Mouse (Mus musculus): ENCODE results near the gene 4930442H23Rik. TPM values are rescaled to one million over a fixed set of nuclear protein-coding genes. Genes with fewer than 3 reads are reported as not detected.
"Not testable (repeated sequence)": the region's sequence is repeated elsewhere in the genome, so short reads cannot be mapped to it uniquely, and the experiment has no call there.

Gene 4930442H23Rik
- polyA plus RNA-seq (2016; fragmentation: Nextera tagmentation; extraction: Ambion mirVana), result not detected in 2 replicates

DNA sequence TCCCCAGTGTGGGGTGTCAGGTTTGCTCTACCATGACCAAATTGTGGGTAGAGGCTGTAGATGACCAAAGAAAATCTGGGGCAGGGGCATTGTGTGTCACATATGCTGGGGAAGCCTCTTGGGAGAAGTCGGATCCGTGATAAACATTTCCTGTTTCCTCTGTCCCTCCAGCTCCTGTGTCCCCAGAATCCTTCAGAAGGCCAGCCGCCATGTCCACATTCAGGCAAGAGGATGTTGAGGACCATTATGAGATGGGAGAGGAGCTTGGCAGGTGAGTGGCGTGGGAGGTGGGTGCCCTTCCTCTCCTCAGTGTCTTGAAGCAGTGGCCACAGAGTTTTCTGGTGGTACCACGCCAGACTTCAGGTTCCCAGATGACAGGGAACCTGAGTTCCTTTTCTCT, at the start of gene 4930442H23Rik:
Gene 4930442H23Rik, minus strand, starts transcription at position 45 of the 400 bp plus-strand sequence.
- no peak for ATAC-seq (ENCODE audit: low FRiP score, low read depth)
- H3K36me3 ChIP-seq, result peaks cover 74% of the 10 kb centered on the region
- peaks cover 21% of the 10 kb centered on the region for H3K4me1 ChIP-seq
- no peaks in the 10 kb centered on the region for H3K27me3 ChIP-seq (replicated peaks)
- WGBS, result 82% methylated on average over 5 of the region's 5 CpGs
- H3K9me3 ChIP-seq, result no peaks in the 10 kb centered on the region
- H3K27ac ChIP-seq, result 0 out of 2 replicates have a peak within 1 kb of the TSS, but pooled peaks have one; percentile 28
- peak within 1 kb of the TSS; percentile 66 for H3K9ac ChIP-seq
- H3K4me3 ChIP-seq, result peak within 1 kb of the TSS; percentile 57
- H3K4me2 ChIP-seq (replicated peaks), result peak within 1 kb of the TSS; percentile 69

DNA sequence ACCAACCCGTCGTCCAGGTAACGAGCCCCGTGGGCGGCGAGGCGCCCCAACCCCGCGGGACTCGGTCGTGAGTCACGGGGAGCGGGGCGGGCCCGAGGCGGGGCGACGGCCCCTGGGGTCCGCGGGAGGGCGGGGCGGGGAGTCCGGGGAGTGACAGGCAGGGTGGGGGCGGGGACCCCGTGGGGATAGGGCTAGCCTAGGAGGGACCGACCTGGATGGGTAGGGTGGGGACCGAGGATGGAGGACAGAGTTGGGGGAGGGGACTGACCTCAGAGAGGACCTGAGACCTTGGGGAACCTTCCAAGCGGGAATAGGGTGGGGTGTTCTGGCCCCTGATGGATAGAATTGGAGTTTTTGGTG, 49.6 kb upstream of the 4930442H23Rik start:
- WGBS, result under 1% methylated on average over 28 of the region's 28 CpGs
- Histone ChIP-seq H3K27ac (no peak overlapping the region), H3K27me3 (replicated peaks) (peaks cover 20% of the 10 kb centered on the region; the same call in 1 of the 2 replicates), H3K36me3 (no peaks in the 10 kb centered on the region), H3K9me3 (no peaks in the 10 kb centered on the region), H3K4me3 (peak overlapping the region; percentile 79), H3K4me2 (replicated peaks) (peak overlapping the region; percentile 86), H3K4me1 (peaks cover 28% of the 10 kb centered on the region), H3K9ac (peak overlapping the region; percentile 84)
- ATAC-seq (ENCODE audit: low FRiP score, low read depth), result peak; percentile 53

DNA sequence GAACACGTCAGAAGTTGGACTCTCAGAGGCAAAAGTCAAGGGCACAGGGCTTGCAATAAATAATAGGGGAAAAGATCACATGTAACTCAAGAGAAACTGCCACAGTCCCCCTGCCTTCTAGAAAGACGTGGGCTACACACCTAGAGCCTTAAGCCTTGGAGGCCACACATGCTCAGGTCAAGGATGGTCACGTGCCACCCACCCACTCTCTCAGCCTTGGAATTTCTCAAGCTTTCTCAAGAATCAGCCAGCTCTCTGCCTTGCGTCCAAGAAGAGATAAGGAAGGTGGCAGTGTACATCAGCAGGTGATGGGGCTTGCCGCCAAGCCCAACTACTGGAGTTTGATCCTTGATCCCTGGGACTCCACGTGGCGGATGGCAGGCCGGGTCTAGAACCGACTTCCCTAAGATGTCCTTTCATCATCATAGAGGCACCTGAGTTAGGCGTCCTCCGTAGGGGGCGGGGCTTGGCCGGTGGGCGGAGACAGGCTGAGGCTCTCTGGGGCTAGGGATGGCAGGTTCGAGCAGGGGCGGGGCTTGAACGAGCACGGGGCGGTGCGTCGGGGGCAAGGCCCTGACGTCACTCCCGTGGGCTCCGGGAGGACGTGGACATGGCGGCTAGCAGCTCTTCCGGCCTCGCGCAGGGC, 49.1 kb upstream of the 4930442H23Rik start, which contains the start of gene Zfr2:
Gene Zfr2, plus strand, starts transcription at position 576 of the 646 bp plus-strand sequence.
- ATAC-seq (ENCODE audit: low FRiP score, low read depth), result peak; percentile 65
- Histone ChIP-seq H3K4me2 (replicated peaks) (peak within 1 kb of the TSS; percentile 86), H3K9ac (peak within 1 kb of the TSS; percentile 84), H3K9me3 (no peaks in the 10 kb centered on the region), H3K4me1 (peaks cover 30% of the 10 kb centered on the region), H3K36me3 (no peaks in the 10 kb centered on the region), H3K27ac (no peak within 1 kb of the TSS), H3K27me3 (replicated peaks) (peaks cover 15% of the 10 kb centered on the region; the same call in 1 of the 2 replicates), H3K4me3 (peak within 1 kb of the TSS; percentile 79)
- 9% methylated on average over 29 of the region's 29 CpGs for WGBS

DNA sequence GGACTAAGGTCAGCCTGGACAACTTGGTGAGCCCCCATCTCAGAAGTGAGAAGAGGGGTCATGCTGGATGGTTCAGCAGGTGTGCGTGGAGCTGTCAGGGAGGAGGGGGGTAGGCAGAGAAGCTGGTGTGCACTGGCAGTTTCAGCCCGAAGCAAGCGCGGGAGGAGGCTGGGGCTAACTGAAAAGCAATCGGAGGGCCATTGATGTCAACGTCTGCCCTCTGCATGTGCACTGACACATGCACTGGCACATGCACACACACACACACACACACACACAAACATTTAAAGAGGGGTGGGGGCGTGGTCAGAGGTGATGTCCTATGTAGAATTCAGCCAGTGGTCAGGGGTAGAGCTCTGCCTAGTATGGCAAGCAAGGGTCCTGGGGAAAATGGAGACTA, 47.8 kb upstream of the 4930442H23Rik start:
- Histone ChIP-seq H3K4me2 (replicated peaks) (peak overlapping the region; percentile 66), H3K27me3 (replicated peaks) (peaks cover 12% of the 10 kb centered on the region; the same call in 1 of the 2 replicates), H3K9ac (no peak overlapping the region), H3K9me3 (no peaks in the 10 kb centered on the region), H3K36me3 (no peaks in the 10 kb centered on the region), H3K4me3 (no peak overlapping the region), H3K4me1 (peaks cover 30% of the 10 kb centered on the region), H3K27ac (no peak overlapping the region)
- ATAC-seq (ENCODE audit: low FRiP score, low read depth), result no peak
- WGBS, result 50% methylated on average over 7 of the region's 7 CpGs

DNA sequence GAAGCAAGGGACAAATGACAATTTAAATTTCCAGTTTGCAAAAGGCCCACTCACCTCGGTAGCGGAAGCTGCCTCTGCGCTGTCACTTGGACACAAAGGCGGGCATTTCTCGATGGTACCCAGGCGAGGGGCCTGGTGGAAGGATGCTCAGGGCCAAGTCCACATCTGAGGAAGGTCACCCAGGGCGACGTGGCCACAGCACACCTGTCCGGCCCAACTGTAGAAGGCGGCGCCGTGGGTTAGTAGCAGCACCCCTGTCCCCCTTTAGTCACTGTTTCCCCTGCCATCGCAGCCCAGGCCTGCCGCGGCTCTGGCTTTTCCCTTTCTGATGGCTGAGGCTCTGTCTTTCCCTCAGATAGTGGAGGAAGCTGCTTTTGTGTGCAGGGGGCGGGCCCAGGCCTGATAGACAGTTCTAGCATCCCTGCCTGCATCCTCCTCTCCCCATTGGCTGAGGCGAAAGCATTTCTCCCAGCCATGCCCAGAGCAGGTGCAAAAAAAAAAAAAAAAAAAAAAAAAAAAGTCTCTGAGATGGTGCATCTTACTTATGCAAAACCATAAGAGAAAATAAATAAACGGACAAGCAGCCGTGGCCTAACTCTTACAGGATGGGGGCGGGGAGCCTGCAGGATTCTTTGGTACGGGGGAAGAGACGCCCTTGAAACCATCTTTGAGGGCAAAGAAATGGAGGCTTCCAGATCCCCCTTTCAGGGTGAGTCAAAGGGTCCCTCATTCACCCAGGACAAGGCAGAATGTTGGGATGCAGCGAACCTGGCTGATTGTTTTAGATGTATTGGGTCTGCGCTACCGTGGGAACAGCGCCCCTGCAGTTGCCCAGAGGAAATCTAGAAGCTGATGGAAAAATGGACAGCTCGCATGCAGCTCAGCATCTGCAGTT, 47.0 kb upstream of the 4930442H23Rik start, which contains the start of gene Atcay:
Gene Atcay, minus strand, starts transcription at position 396 of the 895 bp plus-strand sequence.
- Histone ChIP-seq H3K4me1 (peaks cover 30% of the 10 kb centered on the region), H3K27ac (peak within 1 kb of the TSS; percentile 28; the same call in 1 of the 2 replicates), H3K9me3 (no peaks in the 10 kb centered on the region), H3K4me3 (peak within 1 kb of the TSS; percentile 55), H3K9ac (peak within 1 kb of the TSS; percentile 75), H3K4me2 (replicated peaks) (peak within 1 kb of the TSS; percentile 66), H3K36me3 (no peaks in the 10 kb centered on the region), H3K27me3 (replicated peaks) (peaks cover 10% of the 10 kb centered on the region; the same call in 1 of the 2 replicates)
- ATAC-seq (ENCODE audit: low FRiP score, low read depth), result peak; percentile 87
- 6% methylated on average over 27 of the region's 27 CpGs for WGBS

DNA sequence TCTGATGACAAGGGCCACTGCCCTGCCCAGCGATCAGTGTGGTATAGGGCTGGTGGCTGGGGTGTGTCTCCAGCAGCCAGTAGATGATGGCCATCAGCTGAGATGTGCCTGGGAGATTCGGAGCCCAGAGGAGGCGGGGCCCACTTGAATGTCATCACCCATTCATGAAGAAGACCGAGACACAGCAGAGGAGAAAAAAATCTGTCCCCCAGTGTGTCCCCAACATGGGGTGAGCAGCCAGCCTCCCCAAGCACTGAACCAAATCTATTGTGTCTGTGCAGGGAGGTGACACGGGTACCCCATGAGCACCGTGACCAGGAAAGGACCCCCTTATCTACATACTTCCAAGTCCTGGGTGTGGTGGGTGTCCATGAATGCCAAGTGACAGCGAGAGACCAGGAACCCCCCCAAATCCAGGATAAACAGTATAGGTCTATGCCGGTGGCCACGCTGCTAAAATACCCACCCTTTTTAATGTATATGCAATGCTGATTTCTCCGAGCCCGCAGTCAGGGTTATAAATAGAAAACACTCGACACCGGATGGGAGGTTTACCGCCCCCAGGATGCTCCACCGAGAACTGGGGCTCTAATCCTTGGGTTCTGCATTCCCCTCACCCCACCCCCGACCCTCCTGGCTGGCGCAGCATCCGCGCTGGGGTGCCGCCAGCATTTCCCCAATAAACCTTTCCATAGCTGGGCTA, 46.2 kb upstream of the 4930442H23Rik start:
- Histone ChIP-seq H3K4me3 (peak overlapping the region; percentile 55), H3K27ac (peak overlapping the region; percentile 28; the same call in 1 of the 2 replicates), H3K9ac (peak overlapping the region; percentile 75), H3K27me3 (replicated peaks) (peaks cover 10% of the 10 kb centered on the region; the same call in 1 of the 2 replicates), H3K9me3 (no peaks in the 10 kb centered on the region), H3K36me3 (no peaks in the 10 kb centered on the region), H3K4me2 (replicated peaks) (peak overlapping the region; percentile 66), H3K4me1 (peaks cover 30% of the 10 kb centered on the region)
- 0 out of 2 replicates have a peak, but pooled peaks have one; percentile 13 for ATAC-seq (ENCODE audit: low FRiP score, low read depth)
- 11% methylated on average over 20 of the region's 20 CpGs for WGBS

DNA sequence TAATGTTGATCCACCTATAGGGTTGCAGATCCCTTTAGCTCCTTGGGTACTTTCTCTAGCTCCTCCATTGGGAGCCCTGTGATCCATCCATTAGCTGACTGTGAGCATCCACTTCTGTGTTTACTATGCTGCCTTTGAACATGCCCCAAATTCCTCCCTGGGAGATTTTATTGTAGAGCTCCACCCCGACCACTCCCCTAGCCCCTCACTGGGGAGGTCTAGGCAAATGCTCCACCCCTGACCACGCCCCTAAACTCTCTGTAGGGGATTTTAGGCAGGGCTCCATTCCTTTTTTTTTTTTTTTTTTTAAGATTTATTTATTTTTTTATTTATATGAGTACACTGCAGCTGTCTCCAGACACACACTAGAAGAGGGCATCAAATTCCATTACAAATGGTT, 40.1 kb upstream of the 4930442H23Rik start:
- H3K4me2 ChIP-seq (replicated peaks); H3K9me3 ChIP-seq; H3K9ac ChIP-seq; H3K4me3 ChIP-seq; H3K27ac ChIP-seq; H3K4me1 ChIP-seq; ATAC-seq (ENCODE audit: low FRiP score, low read depth); H3K27me3 ChIP-seq (replicated peaks): not testable (repeated sequence)
- 61% methylated on average over 2 of the region's 2 CpGs for WGBS
- peaks cover 33% of the 10 kb centered on the region; the same call in 1 of the 2 replicates for H3K36me3 ChIP-seq

DNA sequence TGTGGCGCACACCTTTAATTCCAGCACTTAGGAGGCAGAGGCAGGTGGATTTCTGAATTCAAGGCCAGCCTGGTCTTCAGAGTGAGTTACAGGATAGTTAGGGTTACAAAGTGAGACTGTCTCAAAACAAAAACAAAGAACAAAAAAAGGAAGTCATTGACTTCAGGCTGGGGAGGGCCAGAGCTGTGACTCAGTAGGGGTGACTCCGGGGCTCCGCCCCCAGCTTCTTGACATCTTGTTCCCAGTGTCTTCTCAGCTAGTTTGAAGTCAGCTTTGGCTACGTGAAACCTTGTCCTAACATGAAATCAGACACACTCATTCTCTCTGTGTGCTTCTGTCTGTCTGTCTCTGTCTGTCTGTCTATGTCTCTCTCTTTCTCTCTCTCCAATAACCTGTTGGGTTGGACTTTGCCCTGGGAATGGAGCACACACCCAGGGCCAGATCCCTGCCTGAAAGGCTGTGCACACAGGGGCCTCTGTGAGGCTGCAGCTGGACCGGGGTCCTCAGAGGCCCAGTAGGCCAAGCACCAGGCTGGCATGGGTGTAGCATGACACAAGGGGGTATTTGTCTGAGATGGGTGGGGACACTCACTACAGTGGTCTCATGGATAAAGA, 37.9 kb upstream of the 4930442H23Rik start:
- 88% methylated on average over 5 of the region's 5 CpGs for WGBS
- Histone ChIP-seq H3K9ac (no peak overlapping the region), H3K4me3 (no peak overlapping the region), H3K27ac (no peak overlapping the region), H3K27me3 (replicated peaks) (no peaks in the 10 kb centered on the region), H3K4me1 (no peaks in the 10 kb centered on the region), H3K36me3 (peaks cover 48% of the 10 kb centered on the region), H3K4me2 (replicated peaks) (no peak overlapping the region), H3K9me3 (no peaks in the 10 kb centered on the region)
- ATAC-seq (ENCODE audit: low FRiP score, low read depth), result no peak

DNA sequence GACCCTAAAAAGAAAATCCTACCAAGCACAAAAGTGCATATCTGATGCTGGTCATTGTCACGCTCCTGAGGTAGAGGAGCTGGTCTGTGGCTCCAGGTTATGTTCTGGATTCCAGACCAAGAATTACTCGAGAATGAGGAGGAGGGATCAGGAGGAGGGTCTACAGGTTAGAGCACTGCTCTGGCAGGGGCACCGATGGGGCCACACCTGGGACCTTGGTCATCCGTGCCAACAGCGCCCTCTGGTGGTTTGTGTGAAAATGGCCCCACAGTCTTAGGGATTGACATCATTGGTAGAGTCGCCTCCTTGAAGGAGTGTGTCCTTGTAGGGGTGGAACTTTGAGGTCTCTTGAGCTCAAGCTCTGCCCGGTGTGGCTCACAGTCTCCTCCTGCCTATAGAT, 34.3 kb upstream of the 4930442H23Rik start:
- no peaks in the 10 kb centered on the region for H3K27me3 ChIP-seq (replicated peaks)
- no peaks in the 10 kb centered on the region for H3K9me3 ChIP-seq
- H3K27ac ChIP-seq, result no peak overlapping the region
- no peak for ATAC-seq (ENCODE audit: low FRiP score, low read depth)
- H3K4me2 ChIP-seq (replicated peaks), result no peak overlapping the region
- H3K4me1 ChIP-seq, result no peaks in the 10 kb centered on the region
- no peak overlapping the region for H3K4me3 ChIP-seq
- peaks cover 65% of the 10 kb centered on the region for H3K36me3 ChIP-seq
- WGBS, result 40% methylated on average over 7 of the region's 7 CpGs
- H3K9ac ChIP-seq, result no peak overlapping the region

DNA sequence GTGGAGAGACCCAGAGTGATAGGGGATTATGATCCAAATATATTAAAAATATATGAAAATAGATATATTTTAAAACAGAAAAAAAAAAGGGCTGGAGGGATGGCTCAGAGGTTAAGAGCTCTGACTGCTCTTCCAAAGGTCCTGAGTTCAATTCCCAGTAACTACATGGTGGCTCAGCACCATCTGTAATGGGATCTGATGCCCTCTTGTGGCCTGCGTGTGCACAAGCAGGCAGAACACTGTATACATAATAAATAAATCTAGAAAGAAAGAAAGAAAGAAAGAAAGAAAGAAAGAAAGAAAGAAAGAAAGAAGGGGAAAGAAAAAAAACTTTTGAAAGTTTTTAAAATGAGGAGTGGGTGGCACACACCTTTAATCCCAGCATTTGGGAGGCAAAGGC, 33.6 kb upstream of the 4930442H23Rik start:
- peaks cover 71% of the 10 kb centered on the region for H3K36me3 ChIP-seq
- not testable (repeated sequence) for H3K27me3 ChIP-seq (replicated peaks); H3K27ac ChIP-seq; H3K9me3 ChIP-seq; H3K4me2 ChIP-seq (replicated peaks); ATAC-seq (ENCODE audit: low FRiP score, low read depth); H3K4me3 ChIP-seq; H3K4me1 ChIP-seq; H3K9ac ChIP-seq
- 32% methylated on average over 1 of the region's 1 CpGs for WGBS

DNA sequence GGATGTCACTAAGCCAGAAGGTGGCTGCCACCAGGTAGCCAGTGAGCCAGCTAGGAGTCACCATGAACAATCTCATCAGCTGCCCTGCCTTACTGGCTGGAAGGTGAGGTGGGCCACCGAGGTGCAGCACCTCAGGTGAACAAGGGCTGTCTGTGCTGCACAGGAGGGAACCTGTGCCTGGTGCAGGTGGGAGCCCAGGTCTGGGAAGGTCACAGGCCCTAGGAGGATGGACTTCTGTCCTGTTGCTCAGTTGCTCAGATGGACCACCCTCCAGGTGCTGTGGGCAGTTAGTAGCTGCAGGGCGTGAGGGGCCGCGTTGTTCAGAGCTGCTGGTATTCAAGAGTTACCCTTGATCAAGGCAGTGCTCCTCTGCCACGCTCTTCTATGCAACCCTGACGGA, 33.2 kb upstream of the 4930442H23Rik start:
- no peak for ATAC-seq (ENCODE audit: low FRiP score, low read depth)
- peaks cover 72% of the 10 kb centered on the region for H3K36me3 ChIP-seq
- no peak overlapping the region for H3K4me3 ChIP-seq
- H3K27ac ChIP-seq, result no peak overlapping the region
- no peaks in the 10 kb centered on the region for H3K4me1 ChIP-seq
- 88% methylated on average over 6 of the region's 6 CpGs for WGBS
- no peak overlapping the region for H3K9ac ChIP-seq
- H3K27me3 ChIP-seq (replicated peaks), result no peaks in the 10 kb centered on the region
- H3K9me3 ChIP-seq, result peaks cover 7% of the 10 kb centered on the region; the same call in 1 of the 2 replicates
- H3K4me2 ChIP-seq (replicated peaks), result no peak overlapping the region
